In genomic region chr1:131090877-131091276, GRCm38 (mm10) we compare ENCODE assay signal across 19 mouse cellular contexts. TPM values are rescaled to one million over a fixed set of nuclear protein-coding genes. Genes with fewer than 3 reads are reported as not detected.
DNase-seq lines count a peak whose midpoint lies in the region; ATAC-seq and TF ChIP-seq lines count a peak whose summit lies in the region.
"Had no signal": no experiment of that assay in that cellular context is flagged by ENCODE, and none has a peak within 500 bp of the region (broad histone marks: within the 10 kb centered on the region; RNA-seq: fewer than 3 reads in every experiment).

No protein-coding gene starts in this region.

- no peaks in the 10 kb centered on the region for H3K27me3 ChIP-seq in liver, adult 2 months (ENCODE audit: control insufficient read depth, insufficient read depth, low read length)
- 0 out of 2 replicates have a peak, but pooled peaks cover 3% of the 10 kb centered on the region for H3K27me3 ChIP-seq in liver, embryonic 12.5 days (replicated peaks)
- no peaks in the 10 kb centered on the region for H3K27me3 ChIP-seq in embryonic facial prominence, embryonic 10.5 days (replicated peaks; ENCODE audit: low read depth, poor library complexity, severe bottlenecking)
- H3K27me3 ChIP-seq: CH12.LX; neural tube, embryonic 12.5 days had no signal

- DNase-seq in gastrocnemius, adult 18-20 months (ENCODE audit: low spot score): peak; percentile 43
- no peak for DNase-seq in gastrocnemius, postnatal 25 days
- peak; percentile 61 for DNase-seq in liver, adult 2 months (ENCODE audit: extremely low read depth, low read depth, low spot score)
- DNase-seq in embryonic facial prominence, embryonic 10.5 days (ENCODE audit: low spot score): no peak
- no peak for DNase-seq in thymus, postnatal 25 days
- DNase-seq: adrenal gland, postnatal 14 days; cerebellum, postnatal 14 days; layer of hippocampus, adult 9-11 months; thymus, adult 2 months had no signal

- H3K36me3 ChIP-seq in liver, adult 2 months (ENCODE audit: control insufficient read depth, insufficient read depth, low read length): no peaks in the 10 kb centered on the region
- no peaks in the 10 kb centered on the region for H3K36me3 ChIP-seq in liver, embryonic 12.5 days
- H3K36me3 ChIP-seq in embryonic facial prominence, embryonic 10.5 days (replicated peaks): peaks cover 11% of the 10 kb centered on the region
- H3K36me3 ChIP-seq in macrophage (ENCODE audit: inconsistent target): no peaks in the 10 kb centered on the region
- H3K36me3 ChIP-seq: liver, embryonic 15.5 days; neural tube, embryonic 12.5 days had no signal

- peaks cover 67% of the 10 kb centered on the region for H3K79me2 ChIP-seq in liver, adult 2 months (ENCODE audit: control insufficient read depth, insufficient read depth, low read length)
- peaks cover 100% of the 10 kb centered on the region for H3K79me2 ChIP-seq in macrophage (ENCODE audit: inconsistent target)

- ATAC-seq in liver, embryonic 12.5 days: no peak
- ATAC-seq in cerebellum, adult (ENCODE audit: insufficient number of reproducible peaks, low FRiP score, low TSS enrichment): no peak
- ATAC-seq: intestine, embryonic 16.5 days; midbrain, embryonic 16.5 days had no signal

- H3K9me3 ChIP-seq in liver, embryonic 12.5 days (replicated peaks): no peaks in the 10 kb centered on the region
- H3K9me3 ChIP-seq in embryonic facial prominence, embryonic 10.5 days: no peaks in the 10 kb centered on the region
- H3K9me3 ChIP-seq: liver, embryonic 15.5 days; neural tube, embryonic 12.5 days had no signal

- 34% methylated on average over 4 of the region's 4 CpGs for WGBS in liver, adult 2 months
- 62% methylated on average over 4 of the region's 4 CpGs for WGBS in liver, embryonic 12.5 days (ENCODE audit: insufficient replicate concordance)
- 77% methylated on average over 4 of the region's 4 CpGs for WGBS in embryonic facial prominence, embryonic 10.5 days
- 59% methylated on average over 4 of the region's 4 CpGs for WGBS in macrophage (ENCODE audit: missing documents)

- no peak overlapping the region for H3K4me2 ChIP-seq in liver, embryonic 12.5 days
- H3K4me2 ChIP-seq: hindbrain, embryonic 14.5 days; neural tube, embryonic 12.5 days had no signal

- peaks cover 76% of the 10 kb centered on the region for H3K4me1 ChIP-seq in liver, adult 2 months (ENCODE audit: control insufficient read depth, insufficient read depth, low read length)
- peaks cover 90% of the 10 kb centered on the region for H3K4me1 ChIP-seq in liver, embryonic 12.5 days
- H3K4me1 ChIP-seq in embryonic facial prominence, embryonic 10.5 days: peaks cover 89% of the 10 kb centered on the region

- peak overlapping the region; percentile 92 for H3K27ac ChIP-seq in liver, adult 2 months (replicated peaks; ENCODE audit: insufficient read depth, low read depth, low read length)
- no peak overlapping the region for H3K27ac ChIP-seq in liver, embryonic 12.5 days
- 0 out of 2 replicates have a peak overlapping the region, but pooled peaks have one; percentile 32 for H3K27ac ChIP-seq in embryonic facial prominence, embryonic 10.5 days (replicated peaks)
- H3K27ac ChIP-seq in macrophage: peak overlapping the region; percentile 67
- H3K27ac ChIP-seq: hindbrain, embryonic 14.5 days; kidney, postnatal 0 days; neural tube, embryonic 12.5 days had no signal

- no peak for TF ChIP-seq POLR2A in liver, adult 2 months (IDR thresholded peaks at IDR 0.05; ENCODE audit: extremely low read depth, insufficient read depth, low read length)

- TF ChIP-seq CTCF in liver, adult 2 months (IDR thresholded peaks at IDR 0.05; ENCODE audit: low read depth, low read length): no peak

- H3K9ac ChIP-seq in liver, adult 2 months (ENCODE audit: low read depth, low read length): peak overlapping the region; percentile 53
- no peak overlapping the region for H3K9ac ChIP-seq in liver, embryonic 12.5 days
- H3K9ac ChIP-seq: hindbrain, embryonic 14.5 days; liver, embryonic 15.5 days; neural tube, embryonic 12.5 days had no signal

- H3K4me3 ChIP-seq in liver, adult 2 months (ENCODE audit: insufficient read depth, low read depth, low read length): no peak overlapping the region
- H3K4me3 ChIP-seq in liver, embryonic 12.5 days: no peak overlapping the region
- H3K4me3 ChIP-seq in embryonic facial prominence, embryonic 10.5 days: no peak overlapping the region
- H3K4me3 ChIP-seq in macrophage (ENCODE audit: inconsistent target): no peak overlapping the region
- H3K4me3 ChIP-seq: liver, embryonic 15.5 days; neural tube, embryonic 12.5 days had no signal

RNA-seq across cellular contexts. Expression of gene Mapkapk2, which starts 6.7 kb away (rescaled TPM):
- total RNA-seq in gastrocnemius, adult 18-20 months (2021): 100 to 1,000 TPM; 217 to 250 TPM
- total RNA-seq in gastrocnemius, postnatal 25 days (2021): 100 to 1,000 TPM; 193 to 219 TPM
- total RNA-seq in liver, adult 2 months (2014; rRNA removed): 29.5 and 30.0 TPM in 2 replicates
- polyA plus RNA-seq in liver, adult 2 months (2012; rRNA removed): 45.1 and 45.4 TPM in 2 replicates
- polyA plus RNA-seq in liver, embryonic 12.5 days (2016; fragmentation: Nextera tagmentation; extraction: Ambion mirVana): 25.7 and 27.0 TPM in 2 replicates
- polyA plus RNA-seq in embryonic facial prominence, embryonic 10.5 days (2016; fragmentation: Nextera tagmentation; extraction: Ambion mirVana): 44.4 and 45.4 TPM in 2 replicates
- total RNA-seq in macrophage (2018; cell fraction: chromatin; rRNA removed): 1,000 to 10,000 TPM in 2 of 26 experiments, 100 to 1,000 TPM in 16, 10 to 100 TPM in 8; 49.4 to 1,356 (median 242) TPM
- 100 to 1,000 TPM; 131 to 754 (median 228) TPM for total RNA-seq in macrophage (2018; cell fraction: cytosol; rRNA removed)
- total RNA-seq in macrophage (2018; cell fraction: nucleus; rRNA removed): 1,000 to 10,000 TPM in 3 of 26 experiments, 100 to 1,000 TPM in 21, 10 to 100 TPM in 2; 85.5 to 1,231 (median 424) TPM
- 87.7 to 156 TPM (median 109 TPM) in 3 replicates for polyA plus RNA-seq in macrophage (2018)

RNA-seq across cellular contexts. Expression of gene Dyrk3, which starts 47.3 kb away (rescaled TPM):
- not detected for total RNA-seq in gastrocnemius, adult 18-20 months (2021)
- not detected for total RNA-seq in gastrocnemius, postnatal 25 days (2021)
- 0.87 and 1.3 TPM in 2 replicates for total RNA-seq in liver, adult 2 months (2014; rRNA removed)
- polyA plus RNA-seq in liver, adult 2 months (2012; rRNA removed): 0.50 and 0.73 TPM in 2 replicates
- polyA plus RNA-seq in liver, embryonic 12.5 days (2016; fragmentation: Nextera tagmentation; extraction: Ambion mirVana): 17.6 and 17.7 TPM in 2 replicates
- polyA plus RNA-seq in embryonic facial prominence, embryonic 10.5 days (2016; fragmentation: Nextera tagmentation; extraction: Ambion mirVana): 8.7 and 9.7 TPM in 2 replicates
- 1 to 10 TPM in 1 of 26 experiments, under 1 TPM in 10, not detected in 15; 0.21 to 1.1 (median 0.33) TPM for total RNA-seq in macrophage (2018; cell fraction: chromatin; rRNA removed)
- total RNA-seq in macrophage (2018; cell fraction: cytosol; rRNA removed): 1 to 10 TPM in 1 of 26 experiments, under 1 TPM in 25; 0.20 to 1.0 (median 0.42) TPM
- total RNA-seq in macrophage (2018; cell fraction: nucleus; rRNA removed): 1 to 10 TPM in 3 of 26 experiments, under 1 TPM in 20, not detected in 3; 0.16 to 1.3 (median 0.37) TPM
- polyA plus RNA-seq in macrophage (2018): 0.30 to 0.75 TPM (median 0.67 TPM) in 3 replicates

Comparison
In these comparisons a context has a peak if more than half of its experiments do, and no peak if none do; other contexts are left out.
1. DNase-seq: peak in gastrocnemius, adult 18-20 months (single experiment) and liver, adult 2 months (single experiment); none in gastrocnemius, postnatal 25 days (single experiment), embryonic facial prominence, embryonic 10.5 days (single experiment) and thymus, postnatal 25 days (single experiment).